Mouse (Mus musculus) embryonic stem cell, embryonic (primary cell): Measurements from ENCODE around the gene Ajm1.

ENCODE experiments used
- CTCF ChIA-PET, 4 experiments: fragments of 300-600 bp in 2 of 4; fragments of 350-600 bp in 2 of 4; sonication (Branson Sonifier 250); formaldehyde crosslinking; loops; one replicate each; lab custom pipeline; 2022; ENCODE audit warnings: inconsistent platforms in 2 of 4; lab: Charles Lee
- POLR2A ChIA-PET, 4 experiments: fragments of 300-600 bp in 2 of 4; fragments of 350-600 bp in 2 of 4; sonication (Branson Sonifier 250); formaldehyde crosslinking; loops; one replicate each; lab custom pipeline; 2022; ENCODE audit warnings: antibody characterized with exemption in 4 of 4, inconsistent platforms in 1 of 4; lab: Charles Lee

Ajm1 gene

DNA sequence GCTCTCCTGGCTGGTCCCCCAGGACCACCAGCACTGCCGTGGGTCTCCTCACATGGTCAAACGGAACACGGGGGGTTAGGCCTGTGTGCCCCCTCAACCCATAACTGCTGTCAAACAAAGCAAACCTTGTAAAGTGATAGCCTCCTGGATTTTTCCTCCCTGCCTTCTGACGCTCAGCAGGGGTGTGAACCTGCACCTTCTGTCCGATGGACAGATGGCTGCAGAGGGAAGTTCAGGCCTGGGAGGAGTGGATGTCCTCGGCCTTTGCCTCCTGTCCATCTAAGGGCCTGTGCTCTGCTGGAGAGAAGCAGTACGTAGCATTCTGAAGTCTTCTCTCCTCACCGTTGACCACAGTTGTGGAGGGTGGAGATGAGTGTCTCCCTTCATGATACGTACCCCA, 19.6 kb downstream of the Ajm1 start:
- CTCF ChIA-PET: interaction anchor here in 1 of 4 experiments (0.6 to 0.9 kb wide), 2 partner anchors 30 to 125 kb away, joined by 3 to 8 read pairs; no protein-coding TSS in a partner anchor
- POLR2A ChIA-PET: interaction anchor here in 2 of 4 experiments (0.6 to 2.7 kb wide), 4 partner anchors 9 to 398 kb away, joined by 5 to 12 read pairs (median 6); partner anchors contain the start of genes Mamdc4 (in 1 of the 2), Phpt1 (in 1 of the 2) and Traf2 (in 1 of the 2)

DNA sequence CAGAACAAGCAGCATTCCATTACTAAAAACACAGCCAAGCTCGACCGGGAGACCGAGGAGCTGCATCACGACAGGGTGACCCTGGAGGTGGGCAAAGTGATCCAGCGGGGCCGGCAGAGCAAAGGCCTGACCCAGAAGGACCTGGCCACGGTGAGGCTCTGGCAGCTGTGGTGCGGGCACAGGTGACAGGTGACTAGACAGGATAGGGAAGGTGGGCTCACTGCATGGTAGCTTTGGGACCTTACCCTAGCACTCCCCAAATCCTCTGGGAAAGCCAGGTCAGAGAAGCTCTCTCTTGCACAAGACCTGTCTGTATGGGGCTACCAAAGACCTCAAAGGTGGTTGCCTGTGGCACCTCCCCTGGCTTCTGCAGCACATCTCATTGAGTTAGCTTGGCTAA, 21.0 kb downstream of the Ajm1 start:
- ChIA-PET POLR2A (interaction anchor here in 3 of 4 experiments (1.1 to 2.7 kb wide), 5 partner anchors 13 to 45 kb away, joined by 3 to 12 read pairs (median 4); partner anchors contain the start of genes Traf2 (in 2 of the 3), Mamdc4 (in 1 of the 3) and Phpt1 (in 1 of the 3)), CTCF (interaction anchor here in 1 of 4 experiments (0.9 kb wide), 1 partner anchor 21 kb away, joined by 3 read pairs; the partner anchor contains the start of gene Ajm1)

DNA sequence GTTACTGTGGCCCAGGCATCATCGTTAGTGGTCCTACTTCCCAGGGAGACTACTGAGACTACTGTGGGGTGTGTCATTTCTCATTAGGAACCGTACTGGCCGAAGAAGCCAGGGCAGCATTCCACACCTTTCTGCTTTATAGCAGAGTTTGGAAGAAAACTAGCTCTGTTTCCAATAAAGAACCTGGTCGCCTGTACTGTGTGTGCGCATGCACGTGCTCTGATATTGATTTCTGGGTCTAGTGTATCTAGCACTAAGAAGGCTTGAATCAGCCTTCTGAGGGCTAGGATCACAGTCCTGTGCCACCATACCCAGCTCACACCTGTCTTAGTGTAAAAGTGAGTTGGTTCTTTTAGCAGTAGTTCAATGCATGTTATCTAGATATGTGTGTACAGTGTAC, 22.8 kb downstream of the Ajm1 start:
- ChIA-PET POLR2A (interaction anchor here in 3 of 4 experiments (1.0 to 3.9 kb wide), 10 partner anchors 11 to 132 kb away, joined by 3 to 65 read pairs (median 12); partner anchors contain the start of genes Mamdc4 (in 2 of the 3), Phpt1 (in 2 of the 3), Traf2 (in 2 of the 3) and Ajm1 (in 1 of the 3)), CTCF (no interaction called here)

DNA sequence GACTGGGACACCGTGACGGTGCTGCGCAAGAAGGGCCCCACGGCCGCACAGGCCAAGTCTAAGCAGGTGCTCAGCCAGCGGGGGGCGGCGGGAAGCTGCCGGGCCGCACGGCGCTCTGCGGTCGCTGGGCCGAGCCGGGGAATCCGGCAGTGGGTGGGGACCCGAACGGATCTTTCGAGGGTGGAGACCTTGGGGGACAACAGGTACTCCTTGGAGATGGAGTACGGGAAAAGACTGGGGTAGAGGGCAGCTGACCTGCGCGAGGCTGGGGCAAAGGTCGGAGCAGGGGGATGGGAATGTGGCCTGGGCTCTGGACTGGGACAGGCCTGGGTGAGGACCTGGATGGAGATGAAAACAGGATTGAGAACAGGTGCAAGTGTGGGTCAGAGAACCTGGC, 23.6 kb downstream of the Ajm1 start:
- POLR2A ChIA-PET: interaction anchor here (0.6 to 3.9 kb wide), 41 partner anchors 8 to 623 kb away, joined by 3 to 65 read pairs (median 4); partner anchors contain the start of genes Mamdc4 (in 4 of the 4), Traf2 (in 4 of the 4), Phpt1 (in 3 of the 4) and Ajm1 (in 2 of the 4)
- CTCF ChIA-PET: interaction anchor here in 3 of 4 experiments (0.6 to 2.3 kb wide), 14 partner anchors 9 to 279 kb away, joined by 3 to 23 read pairs (median 4); partner anchors contain the start of genes Traf2 (in 3 of the 3), Ajm1 (in 2 of the 3) and Tmem141 (in 2 of the 3)

DNA sequence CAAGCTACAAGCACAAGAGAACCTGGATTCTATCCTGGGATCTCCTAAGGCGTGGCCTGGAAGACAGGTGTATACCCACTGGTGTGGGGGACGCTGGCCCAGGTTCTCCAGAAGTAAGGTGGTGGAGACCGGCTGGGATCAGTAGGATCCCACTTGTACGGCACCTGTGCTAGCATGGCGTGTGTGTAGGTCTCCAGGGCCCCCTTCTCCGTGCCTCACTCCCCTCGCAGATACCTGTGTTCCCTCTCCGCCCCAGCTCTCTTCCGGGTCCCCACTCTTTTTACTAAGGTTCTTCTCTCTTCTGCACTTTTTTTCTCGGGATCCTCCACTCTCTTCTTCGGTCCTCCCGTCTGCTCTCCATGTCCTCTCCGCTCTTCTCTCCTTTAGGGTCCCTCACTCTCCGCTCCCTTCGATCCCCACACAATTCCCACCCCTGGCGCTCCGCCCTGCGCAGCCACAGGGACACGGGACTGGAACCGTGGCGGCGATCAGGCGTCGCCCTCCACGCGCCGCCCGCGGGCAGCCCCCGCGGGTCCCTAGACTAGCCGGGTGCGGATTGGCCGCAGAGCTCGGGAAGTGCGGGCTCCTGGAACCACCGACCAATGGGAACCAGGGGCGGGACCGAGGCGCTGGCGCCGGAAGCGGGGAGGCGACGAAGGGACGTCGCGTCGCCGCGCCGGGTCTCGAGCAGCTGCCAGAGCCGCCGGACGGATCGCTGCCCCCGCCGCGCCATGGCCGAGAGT, 24.2 kb downstream of the Ajm1 start, which contains the start of gene Edf1:
Gene Edf1, plus strand, starts transcription at position 627 of the 743 bp plus-strand sequence.
- POLR2A ChIA-PET: interaction anchor here (0.6 to 3.9 kb wide), 48 partner anchors 9 to 951 kb away, joined by 3 to 65 read pairs (median 4); partner anchors contain the start of genes Mamdc4 (in 4 of the 4), Traf2 (in 4 of the 4), Phpt1 (in 3 of the 4) and Ajm1 (in 2 of the 4)

DNA sequence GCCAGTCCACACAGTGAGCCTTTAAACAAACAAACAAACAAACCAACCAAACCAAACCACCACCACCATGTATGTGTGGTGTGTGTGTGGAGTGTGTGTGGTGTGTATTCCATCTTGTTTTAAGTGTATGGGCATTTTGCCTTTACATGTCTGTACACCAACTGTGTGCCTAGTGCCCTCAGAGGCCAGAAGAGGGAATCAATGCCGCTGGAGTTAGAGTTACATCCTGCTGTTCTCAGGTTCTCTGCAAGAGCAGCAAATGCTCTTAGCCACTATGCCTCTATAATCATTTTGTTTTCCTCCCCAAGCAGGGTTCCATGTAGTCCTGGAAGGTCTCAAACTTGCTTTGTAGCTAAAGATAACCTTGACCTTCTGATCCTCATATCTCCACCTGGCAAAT, 25.3 kb downstream of the Ajm1 start:
- ChIA-PET POLR2A (interaction anchor here (0.6 to 3.9 kb wide), 15 partner anchors 8 to 621 kb away, joined by 3 to 65 read pairs (median 9); partner anchors contain the start of genes Traf2 (in 4 of the 4), Mamdc4 (in 2 of the 4), Phpt1 (in 2 of the 4) and Ajm1 (in 1 of the 4)), CTCF (interaction anchor here in 3 of 4 experiments (0.9 to 2.3 kb wide), 6 partner anchors 9 to 200 kb away, joined by 3 to 23 read pairs (median 8); partner anchors contain the start of genes Ajm1 (in 2 of the 3), Dpp7 (in 1 of the 3) and Traf2 (in 1 of the 3))

More for the DNA sequence above, 24.2 kb downstream of the Ajm1 start, which contains the start of gene Edf1:
- CTCF ChIA-PET: interaction anchor here (0.5 to 2.3 kb wide), 20 partner anchors 8 to 1870 kb away, joined by 3 to 23 read pairs (median 4); partner anchors contain the start of genes Traf2 (in 3 of the 4), Ajm1 (in 2 of the 4), Tmem141 (in 2 of the 4) and Dpp7 (in 1 of the 4)

DNA sequence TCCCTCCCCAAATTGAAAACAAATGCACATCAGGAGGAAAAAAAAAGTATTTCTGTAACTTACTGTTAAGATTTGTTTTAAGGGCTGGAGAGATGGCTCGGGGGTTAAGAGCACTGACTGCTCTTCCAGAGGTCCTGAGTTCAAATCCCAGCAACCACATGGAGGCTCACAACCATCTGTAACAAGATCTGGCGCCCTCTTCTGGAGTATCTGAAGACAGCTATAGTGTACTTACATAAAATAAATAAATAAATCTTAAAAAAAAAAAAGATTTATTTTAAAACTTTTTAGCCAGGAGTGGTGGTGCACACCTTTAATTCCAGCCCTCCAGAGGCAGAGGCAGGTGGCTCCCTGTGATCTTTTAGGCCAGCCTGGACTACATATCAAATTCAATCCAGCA, 26.1 kb downstream of the Ajm1 start:
- ChIA-PET CTCF (interaction anchor here (0.5 to 2.2 kb wide), 13 partner anchors 9 to 1198 kb away, joined by 3 to 12 read pairs (median 4); partner anchors contain the start of genes Ajm1 (in 2 of the 4), Mamdc4 (in 1 of the 4), Phpt1 (in 1 of the 4) and Sapcd2 (in 1 of the 4)), POLR2A (interaction anchor here (0.5 to 3.4 kb wide), 9 partner anchors 8 to 151 kb away, joined by 3 to 21 read pairs (median 4); partner anchors contain the start of genes Traf2 (in 3 of the 4), Phpt1 (in 2 of the 4), Bmyc (in 1 of the 4) and Mamdc4 (in 1 of the 4))

DNA sequence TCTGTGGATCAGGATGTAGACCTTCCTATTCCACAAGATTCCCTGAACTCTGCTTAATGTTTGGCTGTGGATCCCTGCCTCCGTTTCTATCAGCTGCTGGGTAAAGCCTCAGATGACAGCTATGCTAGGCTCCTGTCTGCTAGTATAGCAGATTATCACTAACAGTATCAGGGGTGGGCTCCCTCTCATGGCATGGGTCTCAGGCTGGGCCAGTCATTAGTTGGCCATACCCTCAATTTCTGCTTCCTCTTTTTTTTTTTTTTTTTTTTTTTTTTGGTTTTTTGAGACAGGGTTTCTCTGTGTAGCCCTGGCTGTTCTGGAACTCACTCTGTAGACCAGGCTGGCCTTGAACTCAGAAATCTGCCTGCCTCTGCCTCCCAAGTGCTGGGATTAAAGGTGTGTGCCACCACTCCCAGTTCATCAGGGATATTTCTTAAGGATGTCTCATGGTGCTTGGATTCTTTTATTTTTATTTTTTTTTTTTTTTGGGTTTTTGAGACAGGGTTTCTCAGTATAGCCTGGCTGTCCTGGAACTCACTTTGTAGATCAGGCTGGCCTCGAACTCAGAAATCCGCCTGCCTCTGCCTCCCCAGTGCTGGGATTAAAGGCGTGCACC, 28.3 kb downstream of the Ajm1 start:
- ChIA-PET POLR2A (interaction anchor here in 2 of 4 experiments (0.7 to 1.0 kb wide), 3 partner anchors 16 to 87 kb away, joined by 3 to 8 read pairs (median 6); no protein-coding TSS in a partner anchor), CTCF (interaction anchor here in 1 of 4 experiments (0.7 kb wide), 1 partner anchor 14 kb away, joined by 6 read pairs; no protein-coding TSS in a partner anchor)

DNA sequence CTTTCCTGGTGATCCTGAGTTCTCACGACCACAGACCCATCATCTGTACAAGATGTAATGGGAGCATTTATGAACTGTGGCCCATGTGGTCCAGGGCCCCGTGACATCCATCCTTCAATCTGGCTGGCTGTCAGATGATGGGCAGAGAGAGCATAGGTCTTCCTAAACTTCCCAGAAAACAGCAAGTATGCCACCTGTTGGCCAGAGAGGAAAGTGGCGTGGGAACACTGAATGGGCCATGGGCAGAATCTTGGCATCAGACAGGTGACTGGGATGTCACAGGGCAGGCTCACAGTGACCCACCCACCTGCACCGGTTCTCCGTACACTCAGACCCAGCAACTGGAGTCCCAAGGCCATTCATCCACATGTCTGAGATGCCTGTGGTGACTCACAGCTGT, 30.4 kb downstream of the Ajm1 start:
- ChIA-PET CTCF (interaction anchor here in 1 of 4 experiments (0.7 to 1.1 kb wide), 3 partner anchors 15 to 122 kb away, joined by 3 to 5 read pairs (median 3); partner anchors contain the start of gene Abca2), POLR2A (interaction anchor here in 2 of 4 experiments (0.6 kb wide), 2 partner anchors 83 to 185 kb away, joined by 4 to 5 read pairs; partner anchors contain the start of gene Uap1l1 (in 1 of the 2))

DNA sequence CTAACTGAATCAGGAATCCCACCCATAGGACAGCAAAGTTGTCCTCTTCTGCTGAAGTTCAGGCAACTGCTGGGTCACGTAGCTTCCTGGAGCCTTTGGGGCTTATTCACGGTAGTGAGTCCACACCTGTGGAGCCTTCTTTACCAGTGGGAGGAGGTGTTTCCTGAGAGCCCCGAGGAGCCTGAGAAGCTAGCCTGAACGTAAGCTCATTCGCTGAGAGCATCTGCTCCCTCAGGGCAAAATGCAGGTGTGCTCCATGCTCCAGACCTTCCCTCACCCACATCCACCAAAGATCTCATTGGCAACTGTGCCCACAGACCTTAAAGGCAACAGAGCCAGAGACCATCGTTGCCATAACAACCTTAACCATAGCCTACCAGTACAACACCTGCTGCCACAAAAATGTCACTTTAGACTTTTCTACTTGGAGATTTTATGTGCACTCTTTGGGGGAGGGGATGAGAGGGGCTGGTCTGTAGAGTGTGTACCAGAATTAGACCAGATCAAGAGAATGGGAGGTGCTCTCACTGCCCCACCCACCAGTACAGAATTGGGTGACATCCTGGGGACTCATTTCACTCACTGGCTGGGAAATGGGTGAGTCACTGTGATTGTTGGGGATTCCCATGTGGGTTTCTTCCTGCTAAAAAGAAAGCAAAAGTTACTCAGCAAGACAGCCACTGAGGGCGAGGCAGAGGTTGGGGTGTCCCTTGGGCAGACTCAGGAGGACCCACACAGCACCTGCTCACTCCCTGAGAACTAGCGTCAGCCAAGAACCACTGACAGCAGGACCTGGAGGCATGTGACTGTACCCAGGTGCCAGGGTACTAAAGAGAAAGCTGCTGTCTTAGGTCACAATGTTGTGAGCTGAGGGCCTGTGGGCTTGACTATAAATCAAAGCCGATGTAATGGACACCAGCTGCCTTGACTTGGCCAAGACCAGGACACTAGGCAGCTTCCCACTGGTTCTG, 32.3 kb downstream of the Ajm1 start:
- POLR2A ChIA-PET: interaction anchor here in 3 of 4 experiments (0.9 to 3.4 kb wide), 8 partner anchors 8 to 123 kb away, joined by 3 to 65 read pairs (median 6); partner anchors contain the start of gene Edf1 (in 3 of the 3)
- CTCF ChIA-PET: interaction anchor here in 2 of 4 experiments (0.8 to 3.7 kb wide), 4 partner anchors 8 to 32 kb away, joined by 3 to 23 read pairs (median 4); partner anchors contain the start of genes Edf1 (in 2 of the 2) and Ajm1 (in 1 of the 2)

DNA sequence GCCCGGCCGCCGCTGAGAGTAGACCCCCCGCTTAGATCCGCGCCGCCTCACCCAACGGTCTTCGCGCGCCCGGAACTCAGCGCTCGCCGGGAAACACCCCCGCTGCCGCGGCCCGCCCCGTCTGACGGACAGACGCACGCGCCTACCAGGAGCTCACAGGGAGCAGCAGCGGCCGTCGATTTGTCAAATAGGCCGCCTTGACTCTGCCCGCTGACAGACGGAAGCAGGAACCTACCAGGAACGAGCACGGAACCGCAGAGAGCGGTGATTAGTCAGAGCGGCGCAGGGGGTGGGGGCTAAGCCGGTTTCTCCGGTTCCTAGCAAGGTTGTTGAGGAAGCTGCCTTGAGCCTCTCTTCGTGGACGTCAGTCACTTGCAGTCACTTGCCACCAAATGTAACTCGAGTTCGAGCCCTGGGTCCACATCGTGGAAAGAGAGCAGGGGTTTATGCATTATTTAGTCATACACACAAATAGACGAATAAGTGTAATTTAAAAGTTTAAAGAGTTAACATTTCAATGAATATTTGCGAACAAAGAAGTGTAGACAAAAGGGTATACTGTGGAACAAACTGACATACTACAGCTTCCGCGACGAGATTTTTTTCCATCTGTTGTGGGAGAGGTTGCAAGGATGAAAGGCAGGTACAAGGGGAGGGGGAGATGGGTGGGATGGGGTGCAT, 34.6 kb downstream of the Ajm1 start, which contains the start of gene Traf2:
Gene Traf2, minus strand, starts transcription at position 130 of the 681 bp plus-strand sequence.
- ChIA-PET POLR2A (interaction anchor here (0.6 to 3.4 kb wide), 64 partner anchors 8 to 957 kb away, joined by 3 to 65 read pairs (median 4); partner anchors contain the start of genes Edf1 (in 4 of the 4), Ajm1 (in 2 of the 4), Abca2 (in 1 of the 4) and Arrdc1 (in 1 of the 4)), CTCF (interaction anchor here (0.6 to 3.7 kb wide), 25 partner anchors 8 to 728 kb away, joined by 3 to 23 read pairs (median 3); partner anchors contain the start of genes Ajm1 (in 3 of the 4), Edf1 (in 3 of the 4), Abca2 (in 1 of the 4) and Anapc2 (in 1 of the 4))

DNA sequence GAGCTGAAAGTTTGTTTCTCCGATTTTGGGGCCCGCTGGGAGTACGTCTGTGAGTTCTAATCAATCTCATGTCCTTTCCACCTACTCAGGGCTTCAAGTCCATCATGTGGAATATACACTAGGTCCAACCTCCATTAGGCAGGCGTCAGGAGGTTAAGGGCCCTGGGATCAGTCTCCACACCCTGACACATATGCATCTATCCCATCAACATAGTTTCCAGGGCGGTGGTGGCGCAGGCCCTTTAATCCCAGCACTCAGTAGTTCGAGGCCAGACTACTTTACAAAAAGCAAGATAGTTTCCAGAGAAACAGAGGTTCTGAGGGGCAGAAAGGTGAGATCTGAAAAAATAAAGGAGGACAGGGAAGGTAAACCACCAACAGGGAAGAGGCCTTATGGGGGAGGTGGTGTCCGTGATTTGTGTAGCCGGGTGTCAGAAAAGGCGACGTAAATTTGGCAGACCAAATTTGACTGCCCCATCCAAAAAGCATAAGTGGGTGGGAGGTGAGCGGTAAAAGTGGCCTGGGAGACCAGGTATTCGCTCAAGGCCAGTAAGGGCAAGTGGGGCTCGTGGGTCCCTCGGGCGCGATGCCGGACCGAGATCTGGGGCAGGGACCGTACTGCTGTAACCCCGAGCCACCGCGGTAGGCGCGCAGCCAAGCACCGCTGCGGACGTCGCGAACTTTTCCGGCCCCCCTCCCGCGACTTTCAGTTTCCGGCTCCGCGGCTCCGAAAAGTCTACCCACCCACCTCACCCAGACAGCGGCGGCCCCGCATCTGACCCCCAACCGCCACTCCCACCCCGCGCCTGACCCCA, 35.4 kb downstream of the Ajm1 start:
- ChIA-PET CTCF (interaction anchor here (0.7 to 3.7 kb wide), 19 partner anchors 8 to 729 kb away, joined by 3 to 23 read pairs (median 3); partner anchors contain the start of genes Ajm1 (in 3 of the 4), Edf1 (in 2 of the 4), Abca2 (in 1 of the 4) and Anapc2 (in 1 of the 4)), POLR2A (interaction anchor here (0.6 to 3.4 kb wide), 52 partner anchors 9 to 958 kb away, joined by 3 to 65 read pairs (median 4); partner anchors contain the start of genes Edf1 (in 3 of the 4), Ajm1 (in 2 of the 4), Arrdc1 (in 1 of the 4) and C8g (in 1 of the 4))

DNA sequence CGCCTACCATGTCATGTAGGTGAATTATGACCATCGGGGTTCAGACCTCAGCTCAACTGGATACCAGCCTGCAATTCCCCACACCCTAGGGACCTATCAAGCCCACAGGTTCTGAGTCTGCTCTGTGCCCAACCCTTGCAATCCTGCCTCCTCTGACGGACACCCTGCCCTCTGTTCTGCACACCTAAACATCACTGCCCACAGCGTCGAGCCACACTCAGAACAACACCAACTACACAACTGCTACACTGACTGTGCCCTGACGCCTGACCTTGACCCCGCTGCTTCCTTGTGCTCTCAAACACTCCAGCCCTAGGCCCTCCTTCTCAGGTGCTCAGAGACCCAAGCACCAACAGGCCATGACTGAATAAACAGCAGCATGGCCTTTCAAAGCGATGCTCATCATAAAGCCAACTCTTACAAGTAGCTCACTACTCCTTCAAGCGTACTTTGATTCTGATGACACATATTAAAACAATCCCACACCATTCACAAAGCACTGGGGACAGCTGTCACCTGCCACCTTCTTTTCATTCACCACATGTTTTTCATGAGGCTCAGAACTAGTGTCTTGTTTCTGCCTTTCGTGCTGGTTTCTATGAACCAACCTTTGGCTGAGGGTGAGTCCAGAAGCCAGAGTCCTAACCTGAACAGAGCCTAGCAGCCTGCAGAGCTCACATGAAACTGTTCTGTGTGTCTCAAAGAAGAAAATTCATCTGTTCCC, 39.8 kb downstream of the Ajm1 start:
- ChIA-PET CTCF (interaction anchor here in 1 of 4 experiments (1.3 kb wide), 1 partner anchor 31 kb away, joined by 3 read pairs; no protein-coding TSS in a partner anchor), POLR2A (interaction anchor here in 3 of 4 experiments (0.7 to 1.2 kb wide), 3 partner anchors 13 to 318 kb away, joined by 3 read pairs; partner anchors contain the start of gene Tubb4b (in 1 of the 3))
